Mouse (Mus musculus) cortical plate, adult 2 months (tissue): ENCODE measurements around the gene Hkdc1. TPM values are rescaled to one million over a fixed set of nuclear protein-coding genes. Genes with fewer than 3 reads are reported as not detected.

ENCODE experiments used
- H3K27ac ChIP-seq: fragments of 200-500 bp; 2 replicates; pipeline ENCODE4 v1.5.1; 2012; ENCODE audit warnings: low read length, control low read depth, inconsistent platforms; ENCODE audit not compliant: insufficient read depth
- H3K4me1 ChIP-seq: fragments of 200-500 bp; 2 replicates; pipeline ENCODE4 v1.6.1; 2011; ENCODE audit warnings: low read length; ENCODE audit not compliant: control insufficient read depth, insufficient read depth
- H3K4me3 ChIP-seq: fragments of 200-500 bp; 2 replicates; pipeline ENCODE4 v1.5.1; 2011; ENCODE audit warnings: mild to moderate bottlenecking, low read length, control low read depth; ENCODE audit not compliant: insufficient read depth
- CTCF ChIP-seq: fragments of 200-500 bp; IDR thresholded peaks from 2 replicates; pipeline ENCODE4 v1.5.1; 2011; ENCODE audit warnings: mild to moderate bottlenecking, control low read depth, low read length; ENCODE audit not compliant: insufficient read depth; ENCODE audit errors: extremely low read depth
- POLR2A ChIP-seq: fragments of 200-500 bp; IDR thresholded peaks from 2 replicates; pipeline ENCODE4 v1.6.1; 2011; ENCODE audit warnings: mild to moderate bottlenecking, low read length, control low read depth; ENCODE audit not compliant: insufficient read depth; ENCODE audit errors: extremely low read depth
- polyA plus RNA-seq: library from polyadenylated mRNA; depleted of rRNA; stranded (reverse); fragments of >200 nt; gene quantifications from 2 replicates; pipeline ENCODE4 v1.2.3, GENCODE M21; 2012

The Hkdc1 gene
- polyA plus RNA-seq, 1 experiment = 18.6 TPM

GRCm38 (mm10) chr10:62421127-62421526 is 1.2 kb downstream of the Hkdc1 start:
- no peaks in the 10 kb centered on the region for H3K4me1 ChIP-seq
- H3K4me3 ChIP-seq = no peak overlapping the region
- H3K27ac ChIP-seq = no peak overlapping the region
- no peak for TF ChIP-seq POLR2A
- TF ChIP-seq CTCF = no peak

- H3K4me3 ChIP-seq = no peak overlapping the region
- no peaks in the 10 kb centered on the region for H3K4me1 ChIP-seq
- no peak for TF ChIP-seq CTCF
- no peak for TF ChIP-seq POLR2A
- H3K27ac ChIP-seq = no peak overlapping the region
Measured at GRCm38 (mm10) chr10:62420399-62420798, 1.9 kb downstream of the Hkdc1 start.

GRCm38 (mm10) chr10:62419422-62419821 is 2.9 kb downstream of the Hkdc1 start:
- no peak overlapping the region for H3K27ac ChIP-seq

GRCm38 (mm10) chr10:62418831-62419356 is 3.4 kb downstream of the Hkdc1 start:
- no peaks in the 10 kb centered on the region for H3K4me1 ChIP-seq
- TF ChIP-seq CTCF (no peak), POLR2A (no peak)
- no peak overlapping the region for H3K4me3 ChIP-seq
- no peak overlapping the region for H3K27ac ChIP-seq

More at GRCm38 (mm10) chr10:62419422-62419821, 2.9 kb downstream of the Hkdc1 start:
- TF ChIP-seq POLR2A (no peak), CTCF (no peak)
- Histone ChIP-seq H3K4me3 (no peak overlapping the region), H3K4me1 (no peaks in the 10 kb centered on the region)

GRCm38 (mm10) chr10:62413606-62413982 is 8.7 kb downstream of the Hkdc1 start:
- Histone ChIP-seq H3K4me1 (no peaks in the 10 kb centered on the region), H3K27ac (no peak overlapping the region), H3K4me3 (no peak overlapping the region)
- TF ChIP-seq POLR2A = no peak
- TF ChIP-seq CTCF = no peak

- H3K4me3 ChIP-seq = no peak overlapping the region
- H3K4me1 ChIP-seq = no peaks in the 10 kb centered on the region
Measured at GRCm38 (mm10) chr10:62412906-62413605, 9.2 kb downstream of the Hkdc1 start.

GRCm38 (mm10) chr10:62411431-62412410 is 10.6 kb downstream of the Hkdc1 start:
- Histone ChIP-seq H3K4me3 (peak overlapping the region; percentile 17), H3K4me1 (no peaks in the 10 kb centered on the region), H3K27ac (no peak overlapping the region; the same call in 1 of the 2 replicates)
- TF ChIP-seq POLR2A (peak; percentile 67), CTCF (no peak)

More at GRCm38 (mm10) chr10:62412906-62413605, 9.2 kb downstream of the Hkdc1 start:
- TF ChIP-seq POLR2A (no peak), CTCF (no peak)
- peak overlapping the region; percentile 61; the same call in 1 of the 2 replicates for H3K27ac ChIP-seq

GRCm38 (mm10) chr10:62410943-62411342 is 11.3 kb downstream of the Hkdc1 start:
- no peaks in the 10 kb centered on the region for H3K4me1 ChIP-seq
- peak overlapping the region; percentile 17 for H3K4me3 ChIP-seq
- TF ChIP-seq POLR2A (no peak), CTCF (peak; percentile 89)
- no peak overlapping the region for H3K27ac ChIP-seq

GRCm38 (mm10) chr10:62404901-62405300 is 17.4 kb downstream of the Hkdc1 start:
- no peak for TF ChIP-seq CTCF
- TF ChIP-seq POLR2A = no peak
- no peak overlapping the region for H3K4me3 ChIP-seq
- H3K27ac ChIP-seq = no peak overlapping the region

More at GRCm38 (mm10) chr10:62404901-62405300, 17.4 kb downstream of the Hkdc1 start:
- no peaks in the 10 kb centered on the region for H3K4me1 ChIP-seq
